Mouse (Mus musculus): ENCODE data around the gene Rnf135.
A peak's percentile ranks its signal among the peaks of the same experiment; 100 is the strongest.
"Not testable (repeated sequence)": the region's sequence is repeated elsewhere in the genome, so short reads cannot be mapped to it uniquely, and the experiment has no call there.

The Rnf135 gene

DNA sequence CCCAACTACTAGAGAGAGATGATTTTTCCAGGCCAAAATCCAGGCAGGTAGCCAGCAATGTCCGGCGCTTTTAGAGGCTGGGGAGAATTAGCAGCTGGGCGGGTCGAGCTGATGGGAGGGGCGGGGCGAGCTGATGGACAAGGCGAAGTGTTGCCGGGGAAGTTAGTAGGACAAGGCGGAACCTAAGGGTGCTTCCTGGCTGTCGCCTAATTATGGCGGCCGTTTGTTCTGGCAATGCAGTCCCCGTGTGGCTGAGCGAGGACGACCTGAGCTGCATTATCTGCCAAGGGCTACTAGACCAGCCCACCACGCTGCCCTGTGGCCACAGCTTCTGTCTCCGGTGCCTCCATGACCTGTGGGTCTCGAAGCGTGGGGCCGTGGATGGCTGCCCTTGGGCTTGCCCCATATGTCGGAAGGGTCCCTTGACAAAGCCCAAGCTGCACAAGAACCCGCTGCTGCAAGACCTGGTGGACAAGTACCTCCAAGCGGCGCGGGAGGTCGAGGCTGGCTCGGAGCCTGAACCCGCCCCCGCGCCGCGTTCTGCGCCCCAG, at the start of gene Rnf135:
Gene Rnf135 (plus strand): TSS at position 147 of the 551 bp plus-strand sequence.
- peak; percentile 84 for DNase-seq (ENCODE audit: low read depth)

DNA sequence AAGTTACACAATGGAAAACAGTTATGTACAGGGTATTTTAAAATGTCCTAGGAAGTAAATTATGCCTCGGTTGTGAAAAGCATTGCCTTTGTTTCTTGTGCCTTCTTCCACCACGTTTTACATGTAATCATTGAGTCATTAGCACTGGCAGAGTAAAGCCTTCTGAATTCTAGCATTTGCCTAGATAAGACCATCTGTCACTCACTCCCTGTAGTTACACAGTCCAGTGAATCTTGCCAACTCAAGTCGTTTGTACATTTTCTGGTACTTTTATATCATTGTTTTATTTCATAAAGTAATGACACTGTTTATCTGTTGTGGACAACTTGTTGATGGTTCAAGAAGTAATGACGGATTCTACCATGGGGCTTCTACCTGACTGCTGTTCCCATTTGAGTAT, 48.9 kb upstream of the Rnf135 start:
- DNase-seq (ENCODE audit: low read depth): no peak

DNA sequence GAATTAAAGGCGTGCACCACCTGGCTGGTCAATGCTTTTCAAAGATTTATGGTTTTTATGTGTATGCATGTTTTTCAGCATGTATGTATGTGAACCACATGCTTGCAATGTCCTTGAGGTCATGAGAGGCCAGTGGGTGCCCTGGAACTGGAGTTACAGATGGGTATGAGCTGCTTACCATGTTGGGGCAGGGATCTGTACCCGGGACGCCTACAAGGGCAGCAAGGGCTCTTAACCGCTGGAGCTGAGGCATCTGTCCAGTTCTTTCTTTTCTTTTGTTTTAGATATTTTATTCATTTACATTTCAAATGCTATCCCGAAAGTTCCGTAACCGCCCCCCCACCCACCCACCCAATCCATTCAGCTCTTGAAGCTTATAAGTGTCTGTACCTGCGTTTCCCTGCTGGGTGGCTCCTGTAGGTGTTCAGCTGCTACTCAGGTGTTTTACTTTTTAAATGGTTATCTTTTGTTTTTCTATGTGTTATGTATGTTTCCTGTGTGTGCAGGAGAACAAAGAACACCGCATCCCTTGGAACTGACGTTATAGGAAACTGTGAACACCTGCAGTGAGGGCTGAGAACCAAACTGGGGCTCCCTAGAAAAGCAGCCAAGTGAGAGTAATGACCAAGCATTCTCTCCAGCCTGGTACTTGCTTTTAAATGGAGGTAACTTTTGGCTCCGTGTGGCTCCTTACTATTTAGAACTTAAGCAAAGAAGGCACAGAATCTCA, 47.5 kb upstream of the Rnf135 start:
- no peak for DNase-seq (ENCODE audit: low read depth)

DNA sequence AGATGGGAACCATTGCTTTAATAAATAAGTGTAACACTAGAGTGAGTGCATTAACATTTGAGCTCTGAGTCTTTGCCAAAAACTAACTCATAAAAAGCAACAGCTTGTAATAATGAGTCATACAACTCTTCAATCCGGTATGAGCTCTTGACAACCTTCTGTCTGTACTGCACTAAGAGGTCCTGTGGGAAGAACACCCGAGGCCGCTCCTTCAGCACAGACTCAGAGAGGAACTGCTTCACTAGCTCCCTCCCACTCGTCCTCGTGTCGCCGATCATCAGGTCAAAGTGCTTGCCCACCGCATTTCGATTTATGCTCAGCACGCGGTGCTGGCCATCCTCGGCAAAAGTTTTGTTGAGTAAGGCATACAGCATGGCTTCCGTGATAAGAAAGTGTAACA, 46.9 kb upstream of the Rnf135 start:
- DNase-seq (ENCODE audit: low read depth): no peak

DNA sequence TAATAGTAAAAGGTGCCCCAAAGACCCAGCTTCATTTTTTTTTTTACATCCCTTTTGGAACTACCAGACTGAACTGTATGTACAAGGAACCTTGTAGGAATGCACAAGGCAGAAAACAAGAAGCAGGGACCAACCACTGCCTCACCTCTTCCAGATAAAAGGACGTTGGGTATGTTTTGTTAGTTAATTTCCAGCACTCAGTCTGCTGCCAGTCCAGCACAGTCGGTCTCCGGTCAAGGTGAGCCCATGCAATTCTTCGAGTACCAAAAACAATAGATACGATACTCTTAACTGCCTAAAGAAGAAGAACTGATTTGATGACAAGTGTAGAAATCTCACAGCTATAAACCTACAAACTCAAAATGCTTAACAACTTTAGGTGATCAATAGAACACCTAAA, 45.9 kb upstream of the Rnf135 start:
- no peak for DNase-seq (ENCODE audit: low read depth)

DNA sequence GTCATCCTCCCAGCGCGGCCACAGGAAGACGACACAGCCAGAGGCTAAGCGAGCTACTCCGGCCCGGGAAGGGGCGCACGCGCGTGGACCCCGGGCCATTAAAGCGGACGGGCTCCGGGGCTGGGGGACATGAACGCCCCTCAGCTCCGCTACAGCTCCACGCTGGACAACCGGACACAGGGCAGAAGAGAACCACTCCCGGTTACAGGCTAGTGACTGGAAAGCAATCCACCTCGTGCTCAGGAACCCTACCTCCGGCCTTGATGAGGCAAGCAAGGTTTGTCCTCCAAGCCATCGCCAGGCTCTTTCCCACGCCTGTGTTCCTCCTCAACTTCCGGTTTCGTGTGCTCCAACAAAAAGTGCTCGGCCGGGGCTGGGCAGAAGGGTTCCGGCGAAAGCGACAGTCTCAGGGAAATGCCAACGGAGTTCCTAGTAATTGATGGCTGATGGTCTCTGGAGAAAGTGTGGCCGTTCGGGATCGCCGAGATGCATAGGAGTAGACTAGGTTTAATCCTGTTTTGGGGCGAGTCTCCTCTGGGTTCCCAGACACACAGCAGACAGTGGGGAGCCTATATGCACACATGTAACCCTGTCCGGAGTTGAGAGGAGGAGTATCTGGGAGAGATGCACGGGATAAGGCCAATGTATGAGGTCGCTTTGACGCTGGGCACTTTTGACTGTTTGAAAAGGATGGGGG, 41.7 kb upstream of the Rnf135 start, which contains the start of gene Tefm:
Gene Tefm (minus strand): TSS at position 351 of the 697 bp plus-strand sequence.
- DNase-seq (ENCODE audit: low read depth): peak; percentile 92

DNA sequence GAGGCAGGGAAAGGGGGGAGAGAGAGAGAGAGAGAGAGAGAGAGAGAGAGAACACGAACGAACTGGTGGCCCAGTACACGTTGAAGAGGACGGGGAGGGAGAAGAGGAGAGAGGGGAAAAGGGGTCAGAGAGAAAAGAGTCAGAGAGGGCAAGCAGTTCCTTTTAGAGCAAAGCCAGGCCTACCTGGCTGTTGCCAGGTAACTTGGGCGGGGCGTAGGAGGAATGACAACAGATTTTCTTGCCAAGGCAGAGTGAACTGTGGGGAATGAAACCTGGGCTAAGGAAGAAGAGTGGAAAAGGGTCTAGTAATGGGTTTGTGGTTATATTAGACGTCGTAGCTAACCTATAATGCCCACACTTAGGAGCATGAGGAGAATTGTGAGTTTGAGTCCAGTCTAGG, 40.8 kb upstream of the Rnf135 start:
- DNase-seq (ENCODE audit: low read depth): no peak

DNA sequence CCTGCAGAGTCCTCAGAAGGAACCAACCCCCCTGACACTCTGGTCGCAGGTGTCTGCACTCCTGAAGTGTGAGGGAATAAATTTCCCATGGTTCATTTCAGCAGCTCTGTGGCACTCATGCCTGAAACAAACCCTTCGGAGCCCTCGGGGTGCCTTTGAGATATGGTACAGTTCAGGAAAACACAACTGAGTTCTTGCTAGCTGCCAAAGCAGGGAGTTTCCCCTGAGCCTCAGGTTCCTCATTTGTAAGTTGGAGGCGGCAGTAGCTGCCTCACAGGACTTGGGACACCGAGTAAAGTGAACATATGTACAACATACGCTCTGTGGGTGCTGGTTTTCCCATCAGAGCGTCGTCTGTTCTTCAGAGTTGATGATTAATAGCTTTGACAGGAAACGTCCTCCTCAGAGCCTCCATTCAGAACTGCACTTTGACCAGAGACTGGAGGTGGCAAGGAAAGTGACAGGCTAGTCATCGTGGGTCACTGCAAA, 37.8 kb upstream of the Rnf135 start:
- DNase-seq (ENCODE audit: low read depth): no peak

DNA sequence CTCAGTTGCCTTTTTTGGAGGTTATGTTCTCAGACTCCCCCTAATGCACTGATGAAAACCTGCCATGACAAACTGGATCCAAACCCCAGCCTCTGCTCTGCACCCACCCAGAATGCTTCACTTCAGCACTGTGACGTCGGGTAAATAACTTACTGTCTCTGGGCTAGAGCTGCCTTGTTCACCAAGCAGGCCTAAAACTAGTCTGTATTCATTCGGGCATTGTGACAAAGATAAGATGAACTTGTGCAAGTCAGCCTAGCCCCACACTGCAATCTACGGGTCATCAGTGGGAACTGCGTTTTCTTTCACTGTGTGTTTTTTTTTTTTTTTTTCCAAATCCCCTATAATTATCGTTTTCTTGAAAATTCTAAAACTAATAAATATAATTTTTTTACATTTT, 35.9 kb upstream of the Rnf135 start:
- no peak for DNase-seq (ENCODE audit: low read depth)

DNA sequence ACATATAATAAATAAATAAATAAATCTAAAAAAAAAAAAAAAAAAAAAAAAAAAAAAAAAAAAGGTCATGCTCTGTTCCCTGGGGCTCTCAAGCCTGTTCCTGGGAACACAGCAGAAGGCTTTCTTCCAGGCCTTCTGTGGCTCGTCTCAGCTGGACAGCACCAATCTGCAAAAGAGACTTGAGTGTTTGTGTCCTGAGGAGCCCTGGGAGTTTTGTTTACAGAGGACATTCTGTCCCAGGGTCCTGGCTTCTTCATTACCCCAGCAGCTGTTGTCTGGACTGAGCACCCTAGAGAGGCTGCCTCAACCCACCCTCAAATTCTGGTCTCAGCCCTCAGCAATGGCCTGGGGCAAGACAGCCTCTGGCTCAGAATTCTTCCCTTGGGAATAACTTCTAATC, 35.3 kb upstream of the Rnf135 start:
- no peak for DNase-seq (ENCODE audit: low read depth)

DNA sequence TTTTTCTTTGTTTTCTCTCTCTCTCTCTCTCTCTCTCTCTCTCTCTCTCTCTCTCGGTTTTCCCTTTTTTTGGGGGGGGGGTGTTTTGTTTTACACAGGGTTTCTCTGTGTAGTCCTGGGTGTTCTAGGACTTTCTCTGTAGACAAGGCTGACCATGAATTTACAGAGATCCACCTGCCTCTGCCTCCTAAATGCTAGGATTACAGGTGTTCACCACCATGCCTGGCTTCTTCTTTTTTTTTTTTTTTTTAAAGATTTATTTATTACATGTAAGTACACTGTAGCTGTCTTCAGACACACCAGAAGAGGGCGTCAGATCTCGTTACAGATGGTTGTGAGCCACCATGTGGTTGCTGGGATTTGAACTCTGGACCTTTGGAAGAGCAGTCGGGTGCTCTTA, 34.7 kb upstream of the Rnf135 start:
- not testable (repeated sequence) for DNase-seq (ENCODE audit: low read depth)

DNA sequence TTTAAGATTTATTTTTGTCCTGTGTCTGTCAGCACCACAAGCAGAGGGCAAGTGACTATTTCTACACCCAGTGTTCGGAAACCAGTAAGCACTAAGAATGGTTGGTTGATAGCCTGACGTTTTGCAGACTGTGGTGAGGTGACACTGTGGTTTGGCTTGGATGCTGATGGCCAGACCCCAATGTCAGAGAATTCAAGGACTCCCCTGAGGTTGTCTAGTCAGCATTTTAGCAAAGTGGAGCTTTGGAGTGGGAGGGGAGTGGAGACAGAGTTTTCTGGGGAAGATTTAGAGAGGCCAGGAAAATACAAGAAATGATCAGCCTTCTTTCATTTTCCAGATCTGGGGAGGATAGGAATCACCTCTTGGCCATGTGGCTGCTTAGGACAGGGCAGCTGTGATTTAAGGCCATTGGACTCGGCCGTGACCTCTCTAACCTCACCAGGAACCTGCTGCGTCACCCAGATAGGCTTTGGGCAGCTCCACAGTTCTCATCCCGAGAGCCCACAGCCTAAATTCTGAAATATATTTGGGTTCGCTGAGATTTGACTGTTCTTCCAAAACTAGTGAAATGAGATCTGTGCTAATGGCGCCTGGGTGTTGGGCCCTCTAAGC, 34.1 kb upstream of the Rnf135 start:
- DNase-seq (ENCODE audit: low read depth): no peak

DNA sequence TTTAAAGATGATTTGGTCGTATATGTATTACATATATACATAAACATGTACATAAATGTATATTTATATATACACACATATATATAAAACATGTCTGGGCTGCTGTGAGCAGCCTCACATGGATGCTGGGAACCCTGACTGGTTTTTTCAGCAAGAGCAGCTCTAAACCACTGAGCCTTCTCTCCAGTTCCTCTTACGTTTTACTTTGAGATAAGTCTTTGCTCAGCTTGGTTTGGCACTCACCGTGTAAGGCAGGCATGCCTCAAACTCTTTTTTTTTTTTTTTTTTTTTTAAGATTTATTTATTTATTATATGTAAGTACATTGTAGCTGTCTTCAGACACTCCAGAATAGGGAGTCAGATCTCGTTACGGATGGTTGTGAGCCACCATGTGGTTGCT, 33.1 kb upstream of the Rnf135 start:
- no peak for DNase-seq (ENCODE audit: low read depth)

DNA sequence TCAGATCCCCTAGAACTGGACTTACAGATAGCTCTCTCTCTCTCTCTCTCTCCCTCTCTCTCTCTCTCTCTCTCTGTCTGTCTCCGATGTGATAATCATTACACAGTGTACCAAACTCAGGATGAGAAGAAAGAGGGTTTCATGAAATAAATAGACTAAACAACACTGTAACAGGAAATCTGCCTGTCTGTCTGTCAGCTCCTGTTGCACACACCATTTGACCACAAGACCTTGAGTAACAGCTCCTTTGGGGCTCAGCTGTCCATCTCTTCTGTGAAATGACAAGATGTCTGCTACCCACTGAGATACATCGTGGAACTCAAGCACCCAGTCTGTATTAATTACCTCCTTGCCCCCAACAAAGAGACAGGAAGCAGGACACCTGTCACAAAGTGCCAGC, 32.1 kb upstream of the Rnf135 start:
- no peak for DNase-seq (ENCODE audit: low read depth)

DNA sequence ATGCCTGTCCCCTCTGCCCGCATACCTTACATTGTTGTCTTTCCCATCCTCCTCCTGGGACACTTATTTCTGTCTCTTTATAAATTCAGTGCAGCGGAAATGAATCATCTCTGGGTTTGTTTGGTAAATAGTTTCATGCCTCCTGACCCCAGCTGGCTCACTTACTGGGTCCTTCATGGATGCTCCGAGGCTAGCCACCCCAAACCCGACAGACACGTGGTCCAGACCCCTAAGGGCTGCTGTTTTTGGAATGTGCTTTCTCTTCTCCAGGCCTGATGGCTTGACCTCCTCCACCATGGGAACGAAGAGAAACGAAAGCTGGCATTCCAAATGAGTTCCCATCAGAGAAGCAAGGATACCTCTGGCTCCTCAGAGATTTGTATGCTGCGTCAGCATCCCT, 31.3 kb upstream of the Rnf135 start:
- no peak for DNase-seq (ENCODE audit: low read depth)

DNA sequence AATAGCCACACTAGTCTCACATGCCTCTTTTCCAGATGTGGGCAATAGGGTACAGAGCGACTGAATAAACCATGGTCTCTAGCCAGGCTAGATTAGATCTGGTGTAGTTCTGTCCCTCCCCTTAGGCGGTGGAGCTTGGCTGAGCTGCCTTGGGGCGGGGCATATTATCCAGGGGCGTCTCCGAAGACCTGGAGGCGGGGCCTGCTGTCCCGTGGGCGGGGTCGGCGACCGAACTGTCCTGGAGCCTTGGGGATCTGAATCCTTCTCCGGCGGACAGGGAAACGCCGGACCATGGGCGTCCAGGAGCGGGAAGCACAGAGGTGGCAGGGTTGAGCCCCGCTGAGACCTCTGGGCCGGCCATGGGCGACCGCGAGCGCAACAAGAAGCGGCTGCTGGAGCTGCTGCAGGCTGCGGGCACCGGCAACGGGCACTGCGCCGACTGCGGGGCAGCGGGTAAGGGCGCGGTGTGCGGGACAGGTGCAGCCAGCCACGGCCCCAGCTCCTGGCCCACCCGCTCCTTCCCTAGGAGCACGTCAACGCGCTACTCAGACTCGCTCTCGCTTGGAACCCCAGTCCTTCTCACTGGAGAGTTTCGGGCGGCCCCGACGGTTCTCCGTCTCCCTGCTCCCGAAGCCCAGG, 29.7 kb upstream of the Rnf135 start, which contains the start of gene Adap2:
Gene Adap2 (plus strand): TSS at position 249 of the 639 bp plus-strand sequence.
- peak; percentile 88 for DNase-seq (ENCODE audit: low read depth)

DNA sequence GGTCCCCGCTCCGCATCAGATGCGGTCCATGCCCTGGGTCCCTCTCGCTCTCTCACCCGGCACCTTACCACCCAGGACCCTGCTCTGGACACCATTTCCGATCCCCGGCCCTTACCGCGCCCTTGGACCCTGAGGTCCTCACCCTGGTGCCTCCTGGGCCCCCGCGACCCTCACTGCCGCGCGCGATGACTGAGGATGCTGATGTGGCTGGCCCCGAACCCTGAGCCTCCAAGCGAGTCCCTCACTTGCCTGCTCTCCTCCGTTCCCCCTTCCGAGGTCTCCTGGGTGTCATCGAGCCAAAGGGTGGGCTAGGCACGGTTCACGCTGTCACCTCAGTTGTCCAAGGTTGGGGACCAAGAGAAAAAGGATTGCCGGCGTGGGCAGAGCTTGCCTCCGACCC, 29.1 kb upstream of the Rnf135 start:
- DNase-seq (ENCODE audit: low read depth): no peak

DNA sequence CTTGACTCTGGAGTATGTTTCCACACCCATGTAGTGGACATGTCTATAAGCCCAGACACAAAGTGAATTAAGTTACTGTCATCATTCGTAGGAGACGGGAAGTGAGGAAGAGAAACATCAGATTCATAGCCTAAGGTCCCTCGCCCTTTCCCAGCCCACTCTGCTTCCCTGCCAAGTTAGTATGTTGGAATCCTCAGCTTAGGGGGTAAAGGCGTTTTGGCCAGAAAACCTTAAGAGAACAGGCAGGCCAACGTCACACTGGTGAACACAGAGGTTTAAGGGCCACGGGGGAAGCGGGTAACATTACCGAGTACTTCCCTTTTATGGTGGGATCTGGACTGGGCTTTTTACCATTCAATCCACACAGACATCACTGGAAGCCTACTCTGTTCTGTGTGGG, 28.1 kb upstream of the Rnf135 start:
- DNase-seq (ENCODE audit: low read depth): no peak

DNA sequence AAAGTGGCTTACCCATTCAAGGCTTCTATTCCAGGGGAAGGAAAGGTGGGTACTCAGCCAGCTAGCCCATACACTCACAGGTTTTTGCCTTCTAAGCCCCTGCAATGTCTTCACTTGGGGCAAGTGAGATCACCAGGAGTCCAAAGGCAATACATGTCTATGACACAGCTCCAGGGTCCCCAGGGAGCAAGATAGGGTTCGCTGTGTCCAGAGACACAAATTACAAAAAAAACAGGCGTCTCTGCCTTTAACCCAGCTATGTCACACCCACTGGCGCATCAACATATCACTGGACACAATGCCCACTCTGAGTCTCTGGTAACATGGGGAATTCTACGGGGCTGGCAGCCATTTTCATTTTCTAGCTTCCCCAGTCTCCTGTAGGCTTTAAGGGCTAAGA, 27.7 kb upstream of the Rnf135 start:
- no peak for DNase-seq (ENCODE audit: low read depth)

DNA sequence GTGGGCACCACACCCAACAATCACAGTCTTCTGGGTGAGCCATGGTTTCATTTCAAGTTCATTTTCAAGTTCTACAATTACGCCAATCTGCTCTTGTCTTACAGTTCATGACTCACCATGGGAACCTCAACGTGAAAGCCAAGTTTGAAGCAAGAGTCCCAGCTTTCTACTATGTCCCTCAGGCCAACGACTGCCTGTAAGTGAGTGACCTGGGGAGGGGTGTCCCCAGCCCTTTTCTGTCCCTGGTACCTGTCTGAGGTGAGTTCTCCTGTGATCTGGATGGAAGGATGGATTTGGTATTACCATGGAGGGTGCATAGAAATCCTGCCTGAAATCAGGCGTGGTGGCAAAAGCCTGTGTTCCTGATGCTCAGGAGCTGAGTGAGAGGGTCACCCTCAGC, 26.8 kb upstream of the Rnf135 start:
- DNase-seq (ENCODE audit: low read depth): no peak

DNA sequence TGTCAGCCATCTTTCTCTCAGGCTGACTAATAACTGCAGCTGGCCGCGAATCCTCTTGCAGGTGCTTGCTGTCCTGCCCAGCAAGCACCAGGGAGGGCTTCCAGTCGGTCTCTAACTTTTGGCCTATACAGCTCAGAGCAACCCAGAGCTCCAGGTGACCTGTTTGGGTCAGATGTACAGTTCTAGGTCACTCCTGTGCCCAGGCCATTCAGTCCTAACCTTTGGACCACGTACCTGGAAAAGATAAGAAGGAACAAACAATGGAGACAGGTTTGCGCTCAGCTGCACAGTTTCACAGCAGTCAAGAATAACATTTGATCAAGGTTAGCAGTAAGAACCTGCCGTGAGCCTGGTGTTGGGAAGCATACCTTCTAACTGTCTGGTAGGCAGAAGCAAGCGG, 24.6 kb upstream of the Rnf135 start:
- DNase-seq (ENCODE audit: low read depth): no peak

DNA sequence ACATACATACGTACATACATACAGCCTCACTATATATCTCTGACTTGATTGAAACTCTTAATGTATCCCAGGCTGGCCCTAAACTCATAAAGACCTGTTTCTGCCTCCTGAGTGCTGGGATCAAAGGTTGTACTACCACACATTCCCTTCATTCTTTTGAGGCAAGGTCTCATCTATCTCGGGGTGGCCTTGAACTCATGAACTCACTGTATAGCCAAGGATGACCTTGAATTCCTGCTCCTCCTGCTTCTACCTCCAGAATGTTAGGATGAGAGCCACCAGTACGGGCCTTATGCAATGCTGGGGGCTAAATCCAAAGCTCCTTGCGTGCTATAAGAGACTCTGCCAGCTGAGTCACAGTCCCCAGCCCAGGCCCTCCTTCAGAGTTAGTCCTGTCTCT, 22.6 kb upstream of the Rnf135 start:
- DNase-seq (ENCODE audit: low read depth): no peak
